ENCODE assay signal across 21 mouse cellular contexts in genomic region chr17:36929236-36929932, GRCm38 (mm10). TPM values are rescaled to one million over a fixed set of nuclear protein-coding genes. Genes with fewer than 3 reads are reported as not detected.
"Had no signal": no experiment of that assay in that cellular context is flagged by ENCODE, and none has a peak within 500 bp of the region (broad histone marks: within the 10 kb centered on the region; RNA-seq: fewer than 3 reads in every experiment).

No protein-coding gene starts in this region.

- H3K36me3 ChIP-seq: limb, embryonic 12.5 days; liver, embryonic 13.5 days; midbrain, embryonic 13.5 days; neural tube, embryonic 15.5 days had no signal

- H3K4me2 ChIP-seq: limb, embryonic 12.5 days; liver, embryonic 13.5 days; midbrain, embryonic 13.5 days; neural tube, embryonic 15.5 days had no signal

- DNase-seq: kidney, adult 18-20 months; kidney, postnatal 4 days; liver; liver, embryonic 13.5 days; liver, postnatal 0 days; lung, postnatal 36 days; right cerebral cortex, adult 18-20 months; right cerebral cortex, postnatal 4 days; spleen, adult 18-20 months; thymus, postnatal 4 days had no signal

- H3K9me3 ChIP-seq: limb, embryonic 12.5 days; liver, embryonic 13.5 days; midbrain, embryonic 13.5 days; neural tube, embryonic 15.5 days had no signal

- H3K4me1 ChIP-seq: limb, embryonic 12.5 days; liver, embryonic 13.5 days; midbrain, embryonic 13.5 days; neural tube, embryonic 15.5 days had no signal

- H3K27me3 ChIP-seq: liver, embryonic 13.5 days; midbrain, embryonic 13.5 days; neural tube, embryonic 15.5 days had no signal

- ATAC-seq: liver, postnatal 0 days; midbrain, embryonic 13.5 days had no signal

- H3K27ac ChIP-seq: left cerebral cortex, adult 2 months; limb, embryonic 12.5 days; liver, embryonic 13.5 days; midbrain, embryonic 13.5 days; neural tube, embryonic 15.5 days had no signal

- H3K9ac ChIP-seq: limb, embryonic 12.5 days; liver, embryonic 13.5 days; liver, postnatal 0 days; midbrain, embryonic 13.5 days; neural tube, embryonic 15.5 days had no signal

- H3K4me3 ChIP-seq: left cerebral cortex, adult 2 months; limb, embryonic 12.5 days; liver, embryonic 13.5 days; midbrain, embryonic 13.5 days; neural tube, embryonic 15.5 days had no signal

RNA-seq across cellular contexts. Expression of gene Rnf39, which starts 13.3 kb away (rescaled TPM):
- total RNA-seq: megakaryocyte progenitor cell, adult 5-6 weeks had no signal
- polyA plus RNA-seq: liver, embryonic 13.5 days had no signal

RNA-seq across cellular contexts. Expression of gene Trim31, which starts 31.5 kb away (rescaled TPM):
- total RNA-seq: layer of hippocampus, adult 8-10 months; left cerebral cortex, adult 2 months; left cerebral cortex, postnatal 25 days; megakaryocyte progenitor cell, adult 5-6 weeks; midbrain, postnatal 0 days had no signal
- polyA plus RNA-seq: kidney, embryonic 14.5 days; limb, embryonic 12.5 days; liver, embryonic 13.5 days; liver, postnatal 0 days; lung, embryonic 16.5 days; midbrain, embryonic 13.5 days; midbrain, postnatal 0 days; neural tube, embryonic 11.5 days; neural tube, embryonic 15.5 days had no signal
